In genomic region chr6:36644880-36645279, GRCm38 (mm10) we compare ENCODE assay signal across 14 mouse cellular contexts.
DNase-seq lines count a peak whose midpoint lies in the region; ATAC-seq lines count a peak whose summit lies in the region.
"Had no signal": no experiment of that assay in that cellular context is flagged by ENCODE, and none has a peak within 500 bp of the region (broad histone marks: within the 10 kb centered on the region; RNA-seq: fewer than 3 reads in every experiment).

No protein-coding gene starts in this region.

- peak overlapping the region; percentile 63; the same call in 1 of the 2 replicates for H3K27ac ChIP-seq in forebrain, embryonic 10.5 days
- H3K27ac ChIP-seq in hindbrain, embryonic 15.5 days (replicated peaks): peak overlapping the region; percentile 42
- no peak overlapping the region for H3K27ac ChIP-seq in neural tube, embryonic 12.5 days
- H3K27ac ChIP-seq: liver, embryonic 15.5 days; stomach, embryonic 15.5 days had no signal

- no peak overlapping the region for H3K4me2 ChIP-seq in hindbrain, embryonic 15.5 days
- H3K4me2 ChIP-seq in neural tube, embryonic 12.5 days (replicated peaks): no peak overlapping the region
- H3K4me2 ChIP-seq: liver, embryonic 15.5 days; stomach, embryonic 15.5 days had no signal

- H3K9me3 ChIP-seq in forebrain, embryonic 10.5 days: no peaks in the 10 kb centered on the region
- no peaks in the 10 kb centered on the region for H3K9me3 ChIP-seq in hindbrain, embryonic 15.5 days
- H3K9me3 ChIP-seq in neural tube, embryonic 12.5 days: no peaks in the 10 kb centered on the region
- H3K9me3 ChIP-seq: liver, embryonic 15.5 days; megakaryocyte, embryonic 14.5 days; stomach, embryonic 15.5 days had no signal

- peaks cover 33% of the 10 kb centered on the region for H3K4me1 ChIP-seq in forebrain, embryonic 10.5 days
- H3K4me1 ChIP-seq in hindbrain, embryonic 15.5 days (replicated peaks): peaks cover 8% of the 10 kb centered on the region
- peaks cover 6% of the 10 kb centered on the region; the same call in 1 of the 2 replicates for H3K4me1 ChIP-seq in neural tube, embryonic 12.5 days
- H3K4me1 ChIP-seq: liver, embryonic 15.5 days; megakaryocyte, embryonic 14.5 days; stomach, embryonic 15.5 days had no signal

- no peak overlapping the region for H3K4me3 ChIP-seq in forebrain, embryonic 10.5 days
- H3K4me3 ChIP-seq in hindbrain, embryonic 15.5 days: no peak overlapping the region
- no peak overlapping the region for H3K4me3 ChIP-seq in neural tube, embryonic 12.5 days
- H3K4me3 ChIP-seq: liver, embryonic 15.5 days; megakaryocyte, embryonic 14.5 days; stomach, embryonic 15.5 days had no signal

- H3K36me3 ChIP-seq in forebrain, embryonic 10.5 days (replicated peaks): no peaks in the 10 kb centered on the region
- no peaks in the 10 kb centered on the region for H3K36me3 ChIP-seq in hindbrain, embryonic 15.5 days
- H3K36me3 ChIP-seq in neural tube, embryonic 12.5 days: no peaks in the 10 kb centered on the region
- H3K36me3 ChIP-seq: liver, embryonic 15.5 days; stomach, embryonic 15.5 days had no signal

- no peak overlapping the region for H3K9ac ChIP-seq in hindbrain, embryonic 15.5 days
- no peak overlapping the region for H3K9ac ChIP-seq in neural tube, embryonic 12.5 days
- H3K9ac ChIP-seq: liver, embryonic 15.5 days; stomach, embryonic 15.5 days had no signal

- H3K27me3 ChIP-seq in forebrain, embryonic 10.5 days (ENCODE audit: poor library complexity, severe bottlenecking): no peaks in the 10 kb centered on the region
- H3K27me3 ChIP-seq in hindbrain, embryonic 15.5 days: no peaks in the 10 kb centered on the region
- H3K27me3 ChIP-seq in neural tube, embryonic 12.5 days (replicated peaks): no peaks in the 10 kb centered on the region
- H3K27me3 ChIP-seq: CH12.LX; liver, embryonic 15.5 days; megakaryocyte, embryonic 14.5 days; stomach, embryonic 15.5 days had no signal

- ATAC-seq in hindbrain, embryonic 15.5 days (ENCODE audit: low FRiP score, low read depth): peak; percentile 92
- ATAC-seq in neural tube, embryonic 12.5 days (ENCODE audit: low FRiP score, low read depth): peak; percentile 91
- no peak for ATAC-seq in granulocyte monocyte progenitor cell, adult 5-6 weeks (replicated peaks; ENCODE audit: poor library complexity, severe bottlenecking)

- 26% methylated on average over 7 of the region's 7 CpGs for WGBS in forebrain, embryonic 10.5 days
- 10% methylated on average over 7 of the region's 7 CpGs for WGBS in hindbrain, embryonic 15.5 days
- 23% methylated on average over 7 of the region's 7 CpGs for WGBS in neural tube, embryonic 12.5 days

- DNase-seq in brain, embryonic 18.5 days (ENCODE audit: low read depth, low spot score): peak; percentile 40
- peak; percentile 61 for DNase-seq in forebrain, embryonic 10.5 days (ENCODE audit: extremely low spot score, low spot score)
- no peak for DNase-seq in spleen, adult 18-20 months
- no peak for DNase-seq in yolk sac, embryonic 10.5 days (ENCODE audit: low spot score)
- no peak for DNase-seq in urinary bladder, postnatal 25 days (ENCODE audit: low spot score)
- DNase-seq: heart, postnatal 4 days; kidney, postnatal 25 days had no signal

Comparison
In these comparisons a context has a peak if more than half of its experiments do, and no peak if none do; other contexts are left out.
1. DNase-seq: peak in brain, embryonic 18.5 days (single experiment) and forebrain, embryonic 10.5 days (single experiment); none in spleen, adult 18-20 months (0 of 2), yolk sac, embryonic 10.5 days (single experiment) and urinary bladder, postnatal 25 days (single experiment).